Mouse (Mus musculus): Measurements from ENCODE around the gene Il34.

GRCm38 (mm10) chr8:110760280-110760940, 45.3 kb downstream of the Il34 start:
- TF ChIP-seq POLR2A (IDR thresholded peaks at IDR 0.05; ENCODE audit: borderline replicate concordance, extremely low read depth, low read depth, low read length): no peak
- no peak for TF ChIP-seq CTCF (IDR thresholded peaks at IDR 0.05; ENCODE audit: insufficient read depth, low read length)

All from lung, adult 2 months (tissue).